Mouse (Mus musculus) forebrain, postnatal 0 days (tissue): ENCODE data around the gene Sik1. TPM values are rescaled to one million over a fixed set of nuclear protein-coding genes. Genes with fewer than 3 reads are reported as not detected.

Experiments used
- ATAC-seq: fragments of 200-750 bp; cut with Nextera tagmentation; 2 replicates; pipeline ENCODE4 v1.8.0; 2017; ENCODE audit warnings: mild to moderate bottlenecking, moderate library complexity
- DNase-seq: peaks from one replicate; pipeline ENCODE4 v3.0.0-alpha.2; 2015
- H3K27ac ChIP-seq: fragments of 300-500 bp; sonication (generic); 2 replicates; pipeline ENCODE4 v1.5.1; 2014; ENCODE audit warnings: low read depth, mild to moderate bottlenecking, antibody characterized with exemption, low read length, moderate library complexity, mixed read lengths
- H3K27me3 ChIP-seq: fragments of 300-500 bp; sonication (generic); 2 replicates; pipeline ENCODE4 v1.6.1; 2014; ENCODE audit warnings: mild to moderate bottlenecking, low read length, mixed read lengths; ENCODE audit not compliant: insufficient read depth
- H3K36me3 ChIP-seq: fragments of 300-500 bp; sonication (generic); 2 replicates; pipeline ENCODE4 v1.6.1; 2014; ENCODE audit warnings: mild to moderate bottlenecking, moderate library complexity; ENCODE audit not compliant: insufficient read depth
- H3K4me1 ChIP-seq: fragments of 300-500 bp; sonication (generic); 2 replicates; pipeline ENCODE4 v1.6.1; 2014; ENCODE audit warnings: antibody characterized with exemption; ENCODE audit not compliant: insufficient read depth
- H3K4me2 ChIP-seq: fragments of 300-500 bp; sonication (generic); 2 replicates; pipeline ENCODE4 v1.6.1; 2014; ENCODE audit warnings: low read depth, mild to moderate bottlenecking, moderate library complexity
- H3K4me3 ChIP-seq: fragments of 300-500 bp; sonication (generic); 2 replicates; pipeline ENCODE4 v1.5.1; 2014; ENCODE audit warnings: low read depth, low read length, mixed read lengths
- H3K9ac ChIP-seq: fragments of 300-500 bp; sonication (generic); 2 replicates; pipeline ENCODE4 v1.6.1; 2014; ENCODE audit warnings: mild to moderate bottlenecking
- H3K9me3 ChIP-seq: fragments of 300-500 bp; sonication (generic); 2 replicates; pipeline ENCODE4 v1.6.1; 2016; ENCODE audit warnings: low read length
- CTCF ChIP-seq: sonication (generic); IDR thresholded peaks from 2 replicates; pipeline ENCODE4 v1.5.1; 2016; ENCODE audit warnings: antibody characterized with exemption, control low read depth, low read depth
- WGBS: fragments of 180-500 bp; shearing (Covaris S2); extraction: QIAGEN DNeasy Blood & Tissue Kit; methylation state at CpG from one replicate; pipeline ENCODE4 v1.1.7; 2014; 5-methylcytosine and 5-hydroxymethylcytosine counted together
- polyA plus RNA-seq: library from polyadenylated mRNA; unstranded; fragments of >200 nt; fragmentation: Nextera tagmentation; extraction: Ambion mirVana; gene quantifications from 2 replicates; pipeline ENCODE4 v1.2.1, GENCODE M21; 2015
- total RNA-seq: library from RNA; depleted of rRNA; stranded (reverse); fragments of >200 nt; gene quantifications from 2 replicates; pipeline ENCODE4 v1.2.3, GENCODE M21; 2014

Sik1 gene
- total and polyA plus RNA-seq, 2 experiments from 2014 or later = 18.6 to 42.2 TPM

GRCm38 (mm10) chr17:31863151-31863815 lies 7.7 kb upstream of the Sik1 start:
- Histone ChIP-seq H3K36me3 (no peaks in the 10 kb centered on the region), H3K9ac (no peak overlapping the region), H3K4me2 (no peak overlapping the region), H3K4me1 (no peaks in the 10 kb centered on the region), H3K9me3 (no peaks in the 10 kb centered on the region), H3K27ac (no peak overlapping the region), H3K27me3 (no peaks in the 10 kb centered on the region), H3K4me3 (no peak overlapping the region)
- ATAC-seq (no peak), DNase-seq (no peak)
- 84% methylated on average over 10 of the region's 10 CpGs for WGBS
- TF ChIP-seq CTCF = no peak

GRCm38 (mm10) chr17:31862136-31862535 lies 6.5 kb upstream of the Sik1 start:
- no peak overlapping the region for H3K4me2 ChIP-seq
- H3K27me3 ChIP-seq = no peaks in the 10 kb centered on the region
- no peaks in the 10 kb centered on the region for H3K4me1 ChIP-seq
- 89% methylated on average over 6 of the region's 6 CpGs for WGBS
- no peak overlapping the region for H3K27ac ChIP-seq
- no peak overlapping the region for H3K4me3 ChIP-seq
- DNase-seq (no peak), ATAC-seq (no peak)
- TF ChIP-seq CTCF = no peak
- H3K36me3 ChIP-seq = no peaks in the 10 kb centered on the region
- no peak overlapping the region for H3K9ac ChIP-seq
- no peaks in the 10 kb centered on the region for H3K9me3 ChIP-seq

GRCm38 (mm10) chr17:31861661-31862060 lies 6.1 kb upstream of the Sik1 start:
- WGBS = 92% methylated on average over 5 of the region's 5 CpGs
- no peak for TF ChIP-seq CTCF
- no peak overlapping the region for H3K27ac ChIP-seq

GRCm38 (mm10) chr17:31860856-31861255 lies 5.3 kb upstream of the Sik1 start:
- no peak for TF ChIP-seq CTCF
- no peak for DNase-seq
- 96% methylated on average over 8 of the region's 8 CpGs for WGBS

More at GRCm38 (mm10) chr17:31861661-31862060, 6.1 kb upstream of the Sik1 start:
- H3K27me3 ChIP-seq = no peaks in the 10 kb centered on the region
- ATAC-seq (no peak), DNase-seq (no peak)
- H3K4me1 ChIP-seq = peaks cover 1% of the 10 kb centered on the region; the same call in 1 of the 2 replicates
- no peaks in the 10 kb centered on the region for H3K36me3 ChIP-seq
- no peaks in the 10 kb centered on the region for H3K9me3 ChIP-seq
- no peak overlapping the region for H3K9ac ChIP-seq
- no peak overlapping the region for H3K4me2 ChIP-seq
- no peak overlapping the region for H3K4me3 ChIP-seq

GRCm38 (mm10) chr17:31859367-31859766 lies 3.8 kb upstream of the Sik1 start:
- no peak overlapping the region for H3K27ac ChIP-seq
- H3K27me3 ChIP-seq = no peaks in the 10 kb centered on the region
- DNase-seq (no peak), ATAC-seq (no peak)
- H3K4me2 ChIP-seq = no peak overlapping the region
- no peaks in the 10 kb centered on the region for H3K9me3 ChIP-seq
- WGBS = 64% methylated on average over 2 of the region's 2 CpGs
- H3K36me3 ChIP-seq = no peaks in the 10 kb centered on the region
- H3K4me3 ChIP-seq = no peak overlapping the region
- no peak overlapping the region for H3K9ac ChIP-seq
- H3K4me1 ChIP-seq = peaks cover 6% of the 10 kb centered on the region; the same call in 1 of the 2 replicates
- no peak for TF ChIP-seq CTCF

More at GRCm38 (mm10) chr17:31860856-31861255, 5.3 kb upstream of the Sik1 start:
- H3K4me2 ChIP-seq = no peak overlapping the region
- H3K9me3 ChIP-seq = no peaks in the 10 kb centered on the region
- peaks cover 6% of the 10 kb centered on the region; the same call in 1 of the 2 replicates for H3K4me1 ChIP-seq
- H3K9ac ChIP-seq = no peak overlapping the region
- no peak for ATAC-seq
- no peak overlapping the region for H3K27ac ChIP-seq
- H3K36me3 ChIP-seq = no peaks in the 10 kb centered on the region
- no peaks in the 10 kb centered on the region for H3K27me3 ChIP-seq
- no peak overlapping the region for H3K4me3 ChIP-seq

- Histone ChIP-seq H3K27ac (no peak overlapping the region), H3K4me3 (no peak overlapping the region), H3K27me3 (no peaks in the 10 kb centered on the region), H3K4me2 (no peak overlapping the region), H3K4me1 (peaks cover 6% of the 10 kb centered on the region; the same call in 1 of the 2 replicates), H3K9ac (no peak overlapping the region), H3K36me3 (no peaks in the 10 kb centered on the region), H3K9me3 (no peaks in the 10 kb centered on the region)
- ATAC-seq (no peak), DNase-seq (no peak)
- 83% methylated on average over 2 of the region's 2 CpGs for WGBS
- no peak for TF ChIP-seq CTCF
Observed at GRCm38 (mm10) chr17:31858786-31859185, 3.2 kb upstream of the Sik1 start.

GRCm38 (mm10) chr17:31857903-31858426 lies 2.4 kb upstream of the Sik1 start:
- no peaks in the 10 kb centered on the region for H3K27me3 ChIP-seq
- no peak for ATAC-seq

More at GRCm38 (mm10) chr17:31857903-31858426, 2.4 kb upstream of the Sik1 start:
- H3K4me2 ChIP-seq = no peak overlapping the region
- peaks cover 10% of the 10 kb centered on the region for H3K4me1 ChIP-seq
- no peak overlapping the region for H3K9ac ChIP-seq
- H3K4me3 ChIP-seq = no peak overlapping the region
- no peak for DNase-seq
- WGBS = 98% methylated on average over 3 of the region's 3 CpGs
- TF ChIP-seq CTCF = no peak
- H3K27ac ChIP-seq = no peak overlapping the region
- H3K36me3 ChIP-seq = no peaks in the 10 kb centered on the region
- no peaks in the 10 kb centered on the region for H3K9me3 ChIP-seq
